Mouse (Mus musculus) embryonic facial prominence, embryonic 11.5 days (tissue): ENCODE data around the gene Slc6a12. TPM values are rescaled to one million over a fixed set of nuclear protein-coding genes. Genes with fewer than 3 reads are reported as not detected.

ENCODE experiments used
- ATAC-seq: fragments of 200-750 bp; cut with Nextera tagmentation; replicated peaks from 2 replicates; pipeline ENCODE4 v1.8.0; 2017; ENCODE audit warnings: low read depth; ENCODE audit not compliant: insufficient number of reproducible peaks, low FRiP score, low TSS enrichment
- DNase-seq: peaks from one replicate; pipeline ENCODE4 v3.0.0-alpha.2; 2015; ENCODE audit warnings: low spot score
- H3K27ac ChIP-seq: fragments of 300-500 bp; sonication (generic); replicated peaks from 2 replicates; pipeline ENCODE4 v1.5.1; 2014; ENCODE audit warnings: mild to moderate bottlenecking, low read depth, low read length, control low read depth
- H3K27me3 ChIP-seq: fragments of 300-500 bp; sonication (generic); 2 replicates; pipeline ENCODE4 v1.6.1; 2014; ENCODE audit warnings: mild to moderate bottlenecking, low read length, moderate library complexity, mixed read lengths; ENCODE audit not compliant: control insufficient read depth, insufficient read depth
- H3K36me3 ChIP-seq: fragments of 300-500 bp; sonication (generic); replicated peaks from 2 replicates; pipeline ENCODE4 v1.6.1; 2014; ENCODE audit warnings: low read depth, mild to moderate bottlenecking, low read length, moderate library complexity, mixed read lengths; ENCODE audit not compliant: control insufficient read depth, insufficient read depth
- H3K4me1 ChIP-seq: fragments of 300-500 bp; sonication (generic); 2 replicates; pipeline ENCODE4 v1.6.1; 2014; ENCODE audit warnings: low read length, mixed read lengths; ENCODE audit not compliant: control insufficient read depth, insufficient read depth
- H3K4me2 ChIP-seq: fragments of 300-500 bp; sonication (generic); 2 replicates; pipeline ENCODE4 v1.6.1; 2014; ENCODE audit warnings: low read depth, mild to moderate bottlenecking, control low read depth, low read length, moderate library complexity
- H3K4me3 ChIP-seq: fragments of 300-500 bp; sonication (generic); 2 replicates; pipeline ENCODE4 v1.5.1; 2014; ENCODE audit warnings: low read depth, low read length, control low read depth
- H3K9ac ChIP-seq: fragments of 300-500 bp; sonication (generic); replicated peaks from 2 replicates; pipeline ENCODE4 v1.6.1; 2014; ENCODE audit warnings: mild to moderate bottlenecking, control low read depth, low read length
- H3K9me3 ChIP-seq: fragments of 300-500 bp; sonication (generic); replicated peaks from 2 replicates; pipeline ENCODE4 v1.6.1; 2016; ENCODE audit warnings: mild to moderate bottlenecking, low read length, inconsistent platforms, mixed read lengths; ENCODE audit not compliant: control insufficient read depth
- WGBS: fragments of 180-500 bp; shearing (Covaris S2); extraction: QIAGEN DNeasy Blood & Tissue Kit; methylation state at CpG from one replicate; pipeline ENCODE4 v1.1.7; 2014; 5-methylcytosine and 5-hydroxymethylcytosine counted together
- polyA plus RNA-seq: library from polyadenylated mRNA; unstranded; fragments of >200 nt; fragmentation: Nextera tagmentation; extraction: Ambion mirVana; gene quantifications from 2 replicates; pipeline ENCODE4 v1.2.1, GENCODE M21; 2014

Gene Slc6a12
- polyA plus RNA-seq, 1 experiment from 2014 or later = not detected

GRCm38 (mm10) chr6:121310984-121311383 lies 31.9 kb upstream of the Slc6a12 start:
- H3K4me2 ChIP-seq = no peak overlapping the region
- no peak for ATAC-seq
- DNase-seq = no peak
- no peak overlapping the region for H3K4me3 ChIP-seq
- whole genome bisulfite sequencing = 86% methylated on average over 6 of the region's 6 CpGs
- no peak overlapping the region for H3K27ac ChIP-seq
- no peaks in the 10 kb centered on the region for H3K27me3 ChIP-seq
- H3K4me1 ChIP-seq = no peaks in the 10 kb centered on the region
- no peaks in the 10 kb centered on the region for H3K36me3 ChIP-seq
- no peaks in the 10 kb centered on the region for H3K9me3 ChIP-seq
- no peak overlapping the region for H3K9ac ChIP-seq

GRCm38 (mm10) chr6:121319099-121319498 lies 23.8 kb upstream of the Slc6a12 start:
- Histone ChIP-seq H3K4me2 (no peak overlapping the region), H3K4me3 (no peak overlapping the region), H3K9me3 (no peaks in the 10 kb centered on the region), H3K36me3 (no peaks in the 10 kb centered on the region), H3K4me1 (no peaks in the 10 kb centered on the region), H3K27ac (no peak overlapping the region), H3K27me3 (no peaks in the 10 kb centered on the region), H3K9ac (no peak overlapping the region)
- ATAC-seq = no peak
- DNase-seq = no peak
- 63% methylated on average over 6 of the region's 6 CpGs for WGBS

- no peaks in the 10 kb centered on the region for H3K9me3 ChIP-seq
- WGBS = 80% methylated on average over 9 of the region's 9 CpGs
- ATAC-seq (no peak), DNase-seq (no peak)
- no peaks in the 10 kb centered on the region for H3K36me3 ChIP-seq
- no peak overlapping the region for H3K4me3 ChIP-seq
- no peak overlapping the region for H3K4me2 ChIP-seq
- H3K27me3 ChIP-seq = no peaks in the 10 kb centered on the region
- no peak overlapping the region for H3K9ac ChIP-seq
- no peaks in the 10 kb centered on the region for H3K4me1 ChIP-seq
- no peak overlapping the region for H3K27ac ChIP-seq
Observed at GRCm38 (mm10) chr6:121322381-121323110, 20.3 kb upstream of the Slc6a12 start.

- Histone ChIP-seq H3K27ac (no peak overlapping the region), H3K4me2 (no peak overlapping the region), H3K36me3 (no peaks in the 10 kb centered on the region), H3K4me3 (no peak overlapping the region), H3K4me1 (no peaks in the 10 kb centered on the region), H3K9ac (no peak overlapping the region), H3K9me3 (no peaks in the 10 kb centered on the region), H3K27me3 (no peaks in the 10 kb centered on the region)
- DNase-seq = no peak
- WGBS = 82% methylated on average over 3 of the region's 3 CpGs
- no peak for ATAC-seq
Observed at GRCm38 (mm10) chr6:121325298-121325697, 17.6 kb upstream of the Slc6a12 start.

- 61% methylated on average over 9 of the region's 9 CpGs for WGBS
- H3K9ac ChIP-seq = no peak overlapping the region
- H3K36me3 ChIP-seq = no peaks in the 10 kb centered on the region
- no peak for ATAC-seq
- H3K4me1 ChIP-seq = no peaks in the 10 kb centered on the region
- H3K9me3 ChIP-seq = no peaks in the 10 kb centered on the region
- H3K27me3 ChIP-seq = no peaks in the 10 kb centered on the region
- H3K4me2 ChIP-seq = no peak overlapping the region
- DNase-seq = no peak
- no peak overlapping the region for H3K4me3 ChIP-seq
- H3K27ac ChIP-seq = no peak overlapping the region
Observed at GRCm38 (mm10) chr6:121325740-121326139, 17.1 kb upstream of the Slc6a12 start.

GRCm38 (mm10) chr6:121326486-121327069 lies 16.3 kb upstream of the Slc6a12 start:
- Histone ChIP-seq H3K4me2 (no peak overlapping the region), H3K36me3 (no peaks in the 10 kb centered on the region), H3K27ac (no peak overlapping the region), H3K9ac (no peak overlapping the region), H3K4me1 (no peaks in the 10 kb centered on the region), H3K27me3 (no peaks in the 10 kb centered on the region), H3K9me3 (no peaks in the 10 kb centered on the region), H3K4me3 (no peak overlapping the region)
- no peak for ATAC-seq
- no peak for DNase-seq
- WGBS = 31% methylated on average over 10 of the region's 10 CpGs

- no peaks in the 10 kb centered on the region for H3K9me3 ChIP-seq
- no peak overlapping the region for H3K4me2 ChIP-seq
- no peaks in the 10 kb centered on the region for H3K36me3 ChIP-seq
- H3K4me3 ChIP-seq = no peak overlapping the region
- DNase-seq = no peak
- no peak overlapping the region for H3K9ac ChIP-seq
- H3K27me3 ChIP-seq = no peaks in the 10 kb centered on the region
- no peaks in the 10 kb centered on the region for H3K4me1 ChIP-seq
- ATAC-seq = no peak
- H3K27ac ChIP-seq = no peak overlapping the region
- WGBS = 60% methylated on average over 9 of the region's 9 CpGs
Observed at GRCm38 (mm10) chr6:121328417-121328884, 14.4 kb upstream of the Slc6a12 start.

GRCm38 (mm10) chr6:121329848-121330508 lies 12.9 kb upstream of the Slc6a12 start:
- Histone ChIP-seq H3K9ac (no peak overlapping the region), H3K4me3 (no peak overlapping the region), H3K4me2 (no peak overlapping the region), H3K27ac (no peak overlapping the region), H3K9me3 (no peaks in the 10 kb centered on the region), H3K27me3 (no peaks in the 10 kb centered on the region), H3K4me1 (no peaks in the 10 kb centered on the region), H3K36me3 (no peaks in the 10 kb centered on the region)
- ATAC-seq (no peak), DNase-seq (peak; percentile 67)
- 6% methylated on average over 10 of the region's 10 CpGs for WGBS
